Mouse (Mus musculus) CH12.LX (cell line): ENCODE results near the gene Icos. TPM values are rescaled to one million over a fixed set of nuclear protein-coding genes. Genes with fewer than 3 reads are reported as not detected.

Source experiments
- DNase-seq: peaks from one replicate; pipeline ENCODE4 v3.0.0-alpha.2; 2013; ENCODE audit errors: extremely low read depth
- H3K27ac ChIP-seq: 2 replicates; pipeline ENCODE4 v1.5.1; 2012; ENCODE audit warnings: low read depth, mild to moderate bottlenecking, control low read depth, moderate library complexity; ENCODE audit not compliant: insufficient read depth
- H3K27me3 ChIP-seq: replicated peaks from 2 replicates; pipeline ENCODE3; 2012; ENCODE audit warnings: inconsistent platforms
- H3K36me3 ChIP-seq, 2 experiments: replicated peaks in 1 of 2; 2 replicates each; pipeline versions ENCODE3 to v1.6.1; 2012; ENCODE audit warnings: inconsistent platforms in 1 of 2, low read length in 1 of 2, mild to moderate bottlenecking in 1 of 2, mixed read lengths in 1 of 2, moderate library complexity in 1 of 2; ENCODE audit not compliant: control insufficient read depth in 1 of 2, insufficient read depth in 1 of 2
- H3K4me1 ChIP-seq, 2 experiments: 2 replicates each; pipeline ENCODE4 v1.6.1; 2012; ENCODE audit warnings: inconsistent platforms in 1 of 2, moderate library complexity in 1 of 2; ENCODE audit not compliant: insufficient read depth in 2 of 2, control insufficient read depth in 1 of 2
- H3K4me2 ChIP-seq: 2 replicates; pipeline ENCODE4 v1.6.1; 2012; ENCODE audit warnings: low read depth, mild to moderate bottlenecking, control low read depth; ENCODE audit not compliant: poor library complexity, insufficient read depth, severe bottlenecking
- H3K4me3 ChIP-seq, 3 experiments: fragments of 150-350 bp in 1 of 3; sonication (generic) in 1 of 3; replicated peaks in 1 of 3; 2 replicates each; pipeline versions ENCODE3 to v1.5.1; 2011 to 2012; ENCODE audit warnings: low read depth in 2 of 3, low read length in 2 of 3, mild to moderate bottlenecking in 2 of 3, moderate library complexity in 2 of 3, control low read depth in 1 of 3, improper control_type of control experiment in 1 of 3, inconsistent platforms in 1 of 3, mixed read lengths in 1 of 3; ENCODE audit not compliant: poor library complexity in 1 of 3
- H3K79me2 ChIP-seq: replicated peaks from 2 replicates; pipeline ENCODE4 v1.6.1; 2012; ENCODE audit warnings: mild to moderate bottlenecking, moderate library complexity; ENCODE audit not compliant: control insufficient read depth, poor library complexity, insufficient read depth, severe bottlenecking; ENCODE audit errors: extremely low read depth
- H3K9ac ChIP-seq: 2 replicates; pipeline ENCODE4 v1.6.1; 2012; ENCODE audit warnings: low read depth, mild to moderate bottlenecking, control low read depth, moderate library complexity; ENCODE audit not compliant: insufficient read depth
- H3K9me3 ChIP-seq: replicated peaks from 2 replicates; pipeline ENCODE3; 2012; ENCODE audit warnings: low read length, inconsistent platforms, mixed read lengths
- BHLHE40 ChIP-seq: IDR thresholded peaks from 2 replicates; pipeline ENCODE4 v1.6.1; 2011; ENCODE audit warnings: mild to moderate bottlenecking, low read depth, low read length, improper control_type of control experiment
- CHD1 ChIP-seq: IDR thresholded peaks from 2 replicates; pipeline ENCODE4 v1.6.1; 2012; ENCODE audit warnings: low read depth, low read length, improper control_type of control experiment, inconsistent platforms
- CHD2 ChIP-seq: IDR thresholded peaks from 2 replicates; pipeline ENCODE4 v1.6.1; 2011; ENCODE audit warnings: low read length, improper control_type of control experiment
- CTCF ChIP-seq, 2 experiments: IDR thresholded peaks in 1 of 2; conservative IDR thresholded peaks in 1 of 2; 2 replicates each; pipeline ENCODE4 v1.5.1; 2011 to 2012; ENCODE audit warnings: low read depth in 2 of 2, low read length in 2 of 2, improper control_type of control experiment in 1 of 2, inconsistent platforms in 1 of 2, mild to moderate bottlenecking in 1 of 2, moderate library complexity in 1 of 2
- E2F4 ChIP-seq: IDR thresholded peaks from 2 replicates; pipeline ENCODE4 v1.6.1; 2011; ENCODE audit warnings: low read depth, low read length, improper control_type of control experiment; ENCODE audit not compliant: insufficient replicate concordance
- ELF1 ChIP-seq: IDR thresholded peaks from 2 replicates; pipeline ENCODE4 v1.6.1; 2014; ENCODE audit warnings: low read depth, mild to moderate bottlenecking, inconsistent platforms, low read length, improper control_type of control experiment
- EP300 ChIP-seq: IDR thresholded peaks from 2 replicates; pipeline ENCODE4 v1.6.1; 2011; ENCODE audit warnings: low read length, improper control_type of control experiment
- ETS1 ChIP-seq: conservative IDR thresholded peaks from 2 replicates; pipeline ENCODE4 v1.6.1; 2012; ENCODE audit warnings: low read depth, mild to moderate bottlenecking, inconsistent platforms, low read length, improper control_type of control experiment, moderate library complexity
- GABPA ChIP-seq: IDR thresholded peaks from 2 replicates; pipeline ENCODE4 v1.6.1; 2012; ENCODE audit warnings: low read depth, low read length, improper control_type of control experiment, inconsistent platforms; ENCODE audit not compliant: insufficient replicate concordance
- HCFC1 ChIP-seq: IDR thresholded peaks from 2 replicates; pipeline ENCODE4 v1.6.1; 2012; ENCODE audit warnings: low read depth, mild to moderate bottlenecking, inconsistent platforms, low read length, improper control_type of control experiment
- IRF4 ChIP-seq: IDR thresholded peaks from 2 replicates; pipeline ENCODE4 v1.6.1; 2014; ENCODE audit warnings: low read depth, mild to moderate bottlenecking, inconsistent platforms, low read length, improper control_type of control experiment
- JUN ChIP-seq: IDR thresholded peaks from 2 replicates; pipeline ENCODE4 v1.6.1; 2011; ENCODE audit warnings: low read depth, mild to moderate bottlenecking, low read length, improper control_type of control experiment, moderate library complexity; ENCODE audit not compliant: insufficient read depth
- JUND ChIP-seq: conservative IDR thresholded peaks from 2 replicates; pipeline ENCODE4 v1.6.1; 2011; ENCODE audit warnings: low read depth, low read length, improper control_type of control experiment
- KAT2A ChIP-seq: IDR thresholded peaks from 2 replicates; pipeline ENCODE4 v1.6.1; 2012; ENCODE audit warnings: low read length, improper control_type of control experiment, inconsistent platforms; ENCODE audit not compliant: insufficient replicate concordance
- MAFK ChIP-seq: IDR thresholded peaks from 2 replicates; pipeline ENCODE4 v1.6.1; 2011; ENCODE audit warnings: low read length, improper control_type of control experiment; ENCODE audit not compliant: insufficient replicate concordance
- MAX ChIP-seq: IDR thresholded peaks from 2 replicates; pipeline ENCODE4 v1.6.1; 2011; ENCODE audit warnings: low read length, improper control_type of control experiment
- MAZ ChIP-seq: IDR thresholded peaks from 2 replicates; pipeline ENCODE4 v1.6.1; 2012; ENCODE audit warnings: low read depth, mild to moderate bottlenecking, inconsistent platforms, low read length, improper control_type of control experiment, moderate library complexity
- MEF2A ChIP-seq: IDR thresholded peaks from 2 replicates; pipeline ENCODE4 v1.6.1; 2014; ENCODE audit warnings: low read depth, mild to moderate bottlenecking, inconsistent platforms, low read length, improper control_type of control experiment, borderline replicate concordance
- MXI1 ChIP-seq: IDR thresholded peaks from 2 replicates; pipeline ENCODE4 v1.6.1; 2011; ENCODE audit warnings: mild to moderate bottlenecking, low read depth, low read length, improper control_type of control experiment
- MYC ChIP-seq: IDR thresholded peaks from 2 replicates; pipeline ENCODE4 v1.6.1; 2011; ENCODE audit warnings: low read depth, mild to moderate bottlenecking, improper control_type of control experiment, low read length
- NELFE ChIP-seq: IDR thresholded peaks from 2 replicates; pipeline ENCODE4 v1.6.1; 2011; ENCODE audit warnings: low read depth, low read length, improper control_type of control experiment
- NRF1 ChIP-seq: IDR thresholded peaks from 2 replicates; pipeline ENCODE4 v1.6.1; 2014; ENCODE audit warnings: low read depth, mild to moderate bottlenecking, inconsistent platforms, low read length, improper control_type of control experiment, moderate library complexity
- PAX5 ChIP-seq: IDR thresholded peaks from 2 replicates; pipeline ENCODE4 v1.6.1; 2012; ENCODE audit warnings: low read length, inconsistent platforms, mixed read lengths
- POLR2A ChIP-seq: IDR thresholded peaks from 2 replicates; pipeline ENCODE4 v1.6.1; 2011; ENCODE audit warnings: low read depth, mild to moderate bottlenecking, improper control_type of control experiment, low read length
- POLR2AphosphoS2 ChIP-seq: IDR thresholded peaks from 2 replicates; pipeline ENCODE4 v1.6.1; 2011; ENCODE audit warnings: low read depth, low read length, improper control_type of control experiment
- RAD21 ChIP-seq: IDR thresholded peaks from 2 replicates; pipeline ENCODE4 v1.6.1; 2011; ENCODE audit warnings: low read depth, mild to moderate bottlenecking, low read length, improper control_type of control experiment, moderate library complexity
- RCOR1 ChIP-seq: conservative IDR thresholded peaks from 2 replicates; pipeline ENCODE4 v1.6.1; 2012; ENCODE audit warnings: low read depth, mild to moderate bottlenecking, inconsistent platforms, low read length, improper control_type of control experiment
- SIN3A ChIP-seq: IDR thresholded peaks from 2 replicates; pipeline ENCODE4 v1.6.1; 2012; ENCODE audit warnings: low read length, improper control_type of control experiment, inconsistent platforms
- SMC3 ChIP-seq: IDR thresholded peaks from 2 replicates; pipeline ENCODE4 v1.6.1; 2011; ENCODE audit warnings: low read depth, low read length, improper control_type of control experiment
- TBP ChIP-seq: conservative IDR thresholded peaks from 2 replicates; pipeline ENCODE4 v1.6.1; 2011; ENCODE audit warnings: low read depth, low read length, improper control_type of control experiment
- TCF12 ChIP-seq: IDR thresholded peaks from 2 replicates; pipeline ENCODE4 v1.6.1; 2014; ENCODE audit warnings: low read depth, mild to moderate bottlenecking, inconsistent platforms, low read length, improper control_type of control experiment
- UBTF ChIP-seq: IDR thresholded peaks from 2 replicates; pipeline ENCODE4 v1.6.1; 2012; ENCODE audit warnings: low read depth, mild to moderate bottlenecking, inconsistent platforms, low read length, improper control_type of control experiment, moderate library complexity
- USF1 ChIP-seq: IDR thresholded peaks from 2 replicates; pipeline ENCODE4 v1.6.1; 2014; ENCODE audit warnings: low read depth, mild to moderate bottlenecking, inconsistent platforms, low read length, improper control_type of control experiment
- USF2 ChIP-seq: conservative IDR thresholded peaks from 2 replicates; pipeline ENCODE4 v1.6.1; 2011; ENCODE audit warnings: low read depth, low read length, improper control_type of control experiment
- ZC3H11A ChIP-seq: IDR thresholded peaks from 2 replicates; pipeline ENCODE4 v1.6.1; 2012; ENCODE audit warnings: low read depth, mild to moderate bottlenecking, inconsistent platforms, low read length, improper control_type of control experiment
- ZKSCAN1 ChIP-seq: IDR thresholded peaks from 2 replicates; pipeline ENCODE4 v1.6.1; 2012; ENCODE audit warnings: low read depth, inconsistent platforms, low read length, improper control_type of control experiment, borderline replicate concordance
- ZMIZ1 ChIP-seq: IDR thresholded peaks from 2 replicates; pipeline ENCODE4 v1.6.1; 2012; ENCODE audit warnings: low read depth, mild to moderate bottlenecking, inconsistent platforms, low read length, improper control_type of control experiment
- ZNF384 ChIP-seq: IDR thresholded peaks from 2 replicates; pipeline ENCODE4 v1.6.1; 2012; ENCODE audit warnings: low read depth, low read length, improper control_type of control experiment, inconsistent platforms
- dilution Hi-C: fragments of 300-500 bp; cut with MboI; formaldehyde crosslinking; loops from 2 replicates; pipeline ENCODE4 v1.14.3; 2020; ENCODE audit warnings: low sequenced_read_pairs; ENCODE audit not compliant: extremely low pct_unique_long_range_greater_than_20kb, extremely low pct_ligation_motif_present
- in situ Hi-C: fragments of 300-500 bp; cut with MboI; formaldehyde crosslinking; loops from 3 replicates; pipeline ENCODE4 v1.14.3; 2019; ENCODE audit warnings: low sequenced_read_pairs, low pct_ligation_motif_present, low pct_unique_long_range_greater_than_20kb, mixed read lengths
- polyA plus RNA-seq: library from polyadenylated mRNA; unstranded; fragments of >175 nt; gene quantifications from 2 replicates; pipeline ENCODE4 v1.2.1, GENCODE M21; 2012; ENCODE audit warnings: low read depth; ENCODE audit not compliant: insufficient read length
- total RNA-seq, 2 experiments: library from RNA; depleted of rRNA; stranded (reverse); fragments of 300-350 nt in 1 of 2; fragments of >200 nt in 1 of 2; gene quantifications; 2 replicates each; pipeline ENCODE4 v1.2.3; 2012 to 2014

Icos gene
- total and polyA plus RNA-seq, 3 experiments: 0.08 TPM; not detected in 2

DNA sequence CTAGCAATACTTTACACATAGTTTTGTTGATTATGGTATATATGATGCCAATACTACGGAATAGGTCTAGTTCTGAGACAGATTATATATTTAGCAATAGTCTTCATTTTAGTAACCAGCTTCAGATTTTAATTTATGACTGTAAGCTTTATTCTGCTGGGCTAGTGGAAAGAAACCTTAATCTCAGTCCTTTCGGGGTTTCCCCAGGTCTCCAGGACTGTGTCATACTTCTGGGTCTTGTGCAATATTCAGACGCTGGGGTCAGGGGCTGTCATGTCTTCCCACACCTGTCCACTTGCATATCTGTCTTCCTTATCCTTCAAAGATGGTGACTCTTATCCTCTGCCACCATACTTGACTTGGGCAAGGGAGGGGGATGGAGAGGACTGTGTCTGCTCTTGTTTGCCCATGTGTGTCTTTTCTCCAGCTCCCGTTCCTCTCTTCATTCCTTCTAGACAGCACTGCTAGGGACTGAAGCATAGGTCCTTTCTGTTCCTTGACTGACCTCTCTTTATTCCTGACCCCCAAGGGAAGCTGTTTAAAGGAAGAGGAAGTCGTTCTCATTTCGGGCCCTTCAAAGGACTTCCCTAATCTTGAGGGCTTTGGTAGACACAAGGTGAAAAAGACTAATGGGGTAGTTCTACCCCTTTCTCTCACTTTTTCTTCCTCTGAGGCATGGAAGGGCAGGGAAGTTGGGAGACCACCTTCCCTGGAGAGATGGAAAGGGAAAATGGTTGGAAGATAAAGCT lies 40.6 kb upstream of the Icos start:
- Histone ChIP-seq H3K4me3 (no peak overlapping the region), H3K79me2 (no peaks in the 10 kb centered on the region), H3K27ac (peak overlapping the region; percentile 82), H3K4me1 (peaks cover 23 to 63% of the 10 kb centered on the region in 2 experiments), H3K27me3 (no peaks in the 10 kb centered on the region), H3K9ac (no peak overlapping the region; the same call in 1 of the 2 replicates), H3K9me3 (no peaks in the 10 kb centered on the region), H3K4me2 (peak overlapping the region; percentile 39), H3K36me3 (no peaks in the 10 kb centered on the region)
- dilution Hi-C loops (no loop called here), in situ Hi-C loops (no loop called here)
- TF ChIP-seq E2F4 (no peak), JUN (peak; percentile 75), CHD1 (peak; percentile 70; the same call in 1 of the 2 replicates), TBP (no peak), SIN3A (peak; percentile 42; the same call in 1 of the 2 replicates), ZKSCAN1 (no peak), MEF2A (peak; percentile 81), ZC3H11A (no peak), RAD21 (no peak), MAX (no peak; the same call in 1 of the 2 replicates), TCF12 (peak; percentile 81; the same call in 1 of the 2 replicates), CHD2 (peak; percentile 27; the same call in 1 of the 2 replicates), JUND (peak; percentile 78), ETS1 (peak; percentile 75), USF2 (no peak), CTCF (conservative IDR thresholded peaks at IDR 0.05 in 1 of 2, IDR thresholded peaks at IDR 0.05 in 1 of 2; ENCODE audit: low read depth in 2 of 2, low read length in 2 of 2) (no peak), ZMIZ1 (no peak), MAZ (peak; percentile 56; the same call in 1 of the 2 replicates), MXI1 (0 out of 2 replicates have a peak, but pooled peaks have one; percentile 53), POLR2AphosphoS2 (no peak), UBTF (no peak), POLR2A (no peak), NRF1 (no peak), KAT2A (no peak), PAX5 (no peak), EP300 (peak; percentile 91), SMC3 (peak; percentile 6; the same call in 1 of the 2 replicates), NELFE (no peak), ZNF384 (no peak), HCFC1 (no peak), GABPA (no peak), MYC (0 out of 2 replicates have a peak, but pooled peaks have one; percentile 41), MAFK (peak; percentile 68), IRF4 (peak; percentile 84), BHLHE40 (peak; percentile 73), USF1 (no peak), ELF1 (peak; percentile 49), RCOR1 (peak; percentile 53; the same call in 1 of the 2 replicates)
- DNase-seq: peak; percentile 67
